Mouse (Mus musculus) intestine, embryonic 16.5 days (tissue): ENCODE measurements at regions not wholly inside any gene's neighbourhood (a gene's known extent, or its start where the extent isn't known, plus 50 kb on each side); places are given as distances from the start of the nearest gene placed in this dataset.

Experiments
- ATAC-seq: fragments of 200-750 bp; cut with Nextera tagmentation; 2 replicates; pipeline ENCODE4 v1.8.0; 2017; ENCODE audit warnings: moderate TSS enrichment, moderate library complexity
- H3K27ac ChIP-seq: fragments of 300-500 bp; sonication (generic); 2 replicates; pipeline ENCODE4 v1.5.1; 2014; ENCODE audit warnings: mild to moderate bottlenecking, low read length
- H3K27me3 ChIP-seq: fragments of 300-500 bp; sonication (generic); replicated peaks from 2 replicates; pipeline ENCODE4 v1.6.1; 2014; ENCODE audit warnings: low read length, control low read depth, mixed read lengths; ENCODE audit not compliant: control insufficient read depth, insufficient read depth
- H3K36me3 ChIP-seq: fragments of 300-500 bp; sonication (generic); 2 replicates; pipeline ENCODE4 v1.6.1; 2014; ENCODE audit warnings: low read length, control low read depth; ENCODE audit not compliant: control insufficient read depth, insufficient read depth
- H3K4me1 ChIP-seq: fragments of 300-500 bp; sonication (generic); 2 replicates; pipeline ENCODE4 v1.6.1; 2014; ENCODE audit warnings: low read length, control low read depth, mixed read lengths; ENCODE audit not compliant: control insufficient read depth, insufficient read depth
- H3K4me2 ChIP-seq: fragments of 300-500 bp; sonication (generic); 2 replicates; pipeline ENCODE4 v1.6.1; 2014; ENCODE audit warnings: low read depth, low read length, control low read depth
- H3K4me3 ChIP-seq: fragments of 300-500 bp; sonication (generic); 2 replicates; pipeline ENCODE4 v1.5.1; 2014; ENCODE audit warnings: mild to moderate bottlenecking, low read length
- H3K9ac ChIP-seq: fragments of 300-500 bp; sonication (generic); 2 replicates; pipeline ENCODE4 v1.6.1; 2014; ENCODE audit warnings: low read depth, low read length
- H3K9me3 ChIP-seq: fragments of 300-500 bp; sonication (generic); 2 replicates; pipeline ENCODE4 v1.6.1; 2016; ENCODE audit warnings: low read length, control low read depth; ENCODE audit not compliant: control insufficient read depth
- WGBS: fragments of 180-500 bp; shearing (Covaris S2); extraction: QIAGEN DNeasy Blood & Tissue Kit; methylation state at CpG from one replicate; pipeline ENCODE4 v1.1.7; 2014; 5-methylcytosine and 5-hydroxymethylcytosine counted together

DNA sequence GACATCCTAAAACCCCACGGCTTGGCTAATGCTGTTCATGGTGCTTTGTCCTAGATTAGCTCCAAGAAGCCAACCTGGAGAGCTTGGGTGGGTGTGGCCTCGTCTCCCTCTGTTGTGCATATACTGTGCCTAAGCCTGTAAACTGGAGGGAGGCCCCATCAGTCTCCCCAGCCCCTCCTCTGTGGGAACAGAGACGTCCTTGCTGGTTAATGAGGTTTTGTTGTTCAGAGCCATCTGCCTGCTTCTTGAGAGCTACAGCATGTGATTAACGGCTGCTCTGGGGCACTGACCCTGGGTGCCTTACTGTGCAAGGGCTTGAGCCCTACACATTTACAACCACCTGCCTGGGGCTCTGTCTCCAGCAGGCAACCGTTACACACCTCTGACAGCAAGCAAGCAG lies 143.9 kb upstream of the Gm3448 start:
- H3K36me3 ChIP-seq = no peaks in the 10 kb centered on the region
- no peak overlapping the region for H3K27ac ChIP-seq
- 16% methylated on average over 5 of the region's 5 CpGs for WGBS
- ATAC-seq = peak; percentile 71
- H3K4me1 ChIP-seq = peaks cover 8% of the 10 kb centered on the region; the same call in 1 of the 2 replicates
- H3K4me3 ChIP-seq = no peak overlapping the region
- H3K4me2 ChIP-seq = no peak overlapping the region
- H3K9me3 ChIP-seq = no peaks in the 10 kb centered on the region
- H3K27me3 ChIP-seq = no peaks in the 10 kb centered on the region
- H3K9ac ChIP-seq = no peak overlapping the region

DNA sequence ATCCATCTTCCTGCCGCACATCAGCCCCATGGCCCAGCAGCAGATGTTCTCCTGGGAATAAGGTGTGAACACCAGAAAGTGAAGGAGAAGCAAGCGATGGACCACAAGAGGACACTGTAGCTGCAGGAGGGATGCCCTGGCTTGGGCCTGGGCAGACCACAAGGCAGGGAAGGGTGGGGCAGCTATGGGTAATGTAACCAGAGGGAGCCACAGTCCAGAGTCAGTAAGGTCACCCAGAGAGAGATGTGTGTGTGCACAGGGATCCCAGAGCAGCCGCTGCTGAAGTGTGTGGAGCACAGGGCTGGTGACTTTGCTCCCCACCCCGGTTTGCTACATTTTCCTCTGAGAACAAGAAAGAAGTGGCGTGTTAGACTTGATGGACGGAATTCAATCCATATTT lies 142.5 kb upstream of the Gm3448 start:
- H3K27me3 ChIP-seq = no peaks in the 10 kb centered on the region
- no peak overlapping the region for H3K27ac ChIP-seq
- H3K4me1 ChIP-seq = peaks cover 8% of the 10 kb centered on the region; the same call in 1 of the 2 replicates
- no peak overlapping the region for H3K9ac ChIP-seq
- H3K4me2 ChIP-seq = no peak overlapping the region
- no peaks in the 10 kb centered on the region for H3K36me3 ChIP-seq
- H3K9me3 ChIP-seq = no peaks in the 10 kb centered on the region
- 59% methylated on average over 6 of the region's 6 CpGs for WGBS
- no peak overlapping the region for H3K4me3 ChIP-seq
- no peak for ATAC-seq

- H3K4me2 ChIP-seq = no peak overlapping the region
- no peak for ATAC-seq
- no peak overlapping the region for H3K27ac ChIP-seq
- no peak overlapping the region for H3K4me3 ChIP-seq
- no peaks in the 10 kb centered on the region for H3K9me3 ChIP-seq
- H3K9ac ChIP-seq = no peak overlapping the region
- 24% methylated on average over 4 of the region's 4 CpGs for WGBS
- peaks cover 8% of the 10 kb centered on the region; the same call in 1 of the 2 replicates for H3K4me1 ChIP-seq
- H3K36me3 ChIP-seq = no peaks in the 10 kb centered on the region
- H3K27me3 ChIP-seq = no peaks in the 10 kb centered on the region
Observed at GRCm38 (mm10) chr17:15182105-15182504, 140.8 kb upstream of the Gm3448 start.

DNA sequence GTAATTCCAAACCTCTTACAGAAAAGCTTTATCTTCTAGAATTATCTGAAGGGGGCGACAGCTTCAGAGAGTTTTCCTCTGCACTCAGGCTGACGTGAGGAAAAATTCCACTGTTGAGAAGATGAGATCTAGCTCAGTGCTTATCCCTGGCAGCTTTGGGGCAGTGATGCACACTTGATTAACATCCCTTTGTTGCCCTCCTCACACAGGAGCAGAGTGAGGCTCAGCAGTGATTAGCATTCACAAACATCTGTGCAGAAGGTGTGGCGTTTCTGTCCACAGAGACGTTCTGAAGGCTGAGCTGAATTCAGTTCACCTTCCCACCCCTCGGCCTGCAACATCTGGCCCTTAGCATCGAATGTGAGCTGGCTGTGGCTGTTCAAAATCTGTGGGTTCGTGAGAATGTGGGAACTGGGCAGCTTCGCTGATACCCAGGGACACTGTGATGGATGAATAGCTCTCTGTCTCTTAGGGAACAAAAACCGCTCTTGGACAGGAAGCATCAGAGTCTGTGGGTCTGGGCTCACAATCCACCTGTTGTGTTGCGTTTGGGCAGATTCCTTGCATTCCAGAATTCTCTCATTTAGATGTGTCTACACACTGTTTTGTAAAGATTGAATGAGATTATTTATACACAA lies 139.0 kb upstream of the Gm3448 start:
- H3K4me3 ChIP-seq = no peak overlapping the region
- no peaks in the 10 kb centered on the region for H3K27me3 ChIP-seq
- no peak overlapping the region for H3K4me2 ChIP-seq
- no peaks in the 10 kb centered on the region for H3K36me3 ChIP-seq
- H3K4me1 ChIP-seq = peaks cover 6% of the 10 kb centered on the region; the same call in 1 of the 2 replicates
- no peak overlapping the region for H3K9ac ChIP-seq
- H3K9me3 ChIP-seq = no peaks in the 10 kb centered on the region
- no peak for ATAC-seq
- H3K27ac ChIP-seq = no peak overlapping the region
- WGBS = 37% methylated on average over 10 of the region's 10 CpGs

- WGBS = 62% methylated on average over 4 of the region's 4 CpGs
Observed at GRCm38 (mm10) chr17:15179411-15179951, 138.1 kb upstream of the Gm3448 start.

GRCm38 (mm10) chr17:15177390-15177789 lies 136.1 kb upstream of the Gm3448 start:
- H3K4me1 ChIP-seq = peaks cover 12% of the 10 kb centered on the region; the same call in 1 of the 2 replicates
- no peak overlapping the region for H3K4me2 ChIP-seq
- ATAC-seq = no peak
- H3K9me3 ChIP-seq = no peaks in the 10 kb centered on the region
- no peaks in the 10 kb centered on the region for H3K36me3 ChIP-seq
- H3K4me3 ChIP-seq = no peak overlapping the region
- no peak overlapping the region for H3K27ac ChIP-seq
- H3K27me3 ChIP-seq = no peaks in the 10 kb centered on the region
- no peak overlapping the region for H3K9ac ChIP-seq
- WGBS = 86% methylated on average over 3 of the region's 3 CpGs

More at GRCm38 (mm10) chr17:15179411-15179951, 138.1 kb upstream of the Gm3448 start:
- ATAC-seq = no peak
- Histone ChIP-seq H3K4me1 (peaks cover 9% of the 10 kb centered on the region; the same call in 1 of the 2 replicates), H3K4me3 (no peak overlapping the region), H3K9me3 (no peaks in the 10 kb centered on the region), H3K27ac (no peak overlapping the region), H3K27me3 (no peaks in the 10 kb centered on the region), H3K4me2 (no peak overlapping the region), H3K9ac (no peak overlapping the region), H3K36me3 (no peaks in the 10 kb centered on the region)

GRCm38 (mm10) chr17:15174354-15174953 lies 133.1 kb upstream of the Gm3448 start:
- ATAC-seq = peak; percentile 96

GRCm38 (mm10) chr17:15167927-15168326 lies 126.6 kb upstream of the Gm3448 start:
- H3K4me3 ChIP-seq = no peak overlapping the region
- H3K4me2 ChIP-seq = no peak overlapping the region
- H3K27me3 ChIP-seq = no peaks in the 10 kb centered on the region
- no peak overlapping the region for H3K27ac ChIP-seq
- WGBS = 88% methylated on average over 3 of the region's 3 CpGs
- no peaks in the 10 kb centered on the region for H3K9me3 ChIP-seq
- no peaks in the 10 kb centered on the region for H3K36me3 ChIP-seq
- H3K9ac ChIP-seq = no peak overlapping the region
- H3K4me1 ChIP-seq = no peaks in the 10 kb centered on the region
- ATAC-seq = no peak

More at GRCm38 (mm10) chr17:15174354-15174953, 133.1 kb upstream of the Gm3448 start:
- Histone ChIP-seq H3K36me3 (no peaks in the 10 kb centered on the region), H3K4me3 (no peak overlapping the region), H3K27ac (peak overlapping the region; percentile 73), H3K4me1 (peaks cover 12% of the 10 kb centered on the region; the same call in 1 of the 2 replicates), H3K9ac (no peak overlapping the region), H3K4me2 (peak overlapping the region; percentile 21; the same call in 1 of the 2 replicates), H3K27me3 (no peaks in the 10 kb centered on the region), H3K9me3 (no peaks in the 10 kb centered on the region)
- WGBS = 51% methylated on average over 9 of the region's 9 CpGs

GRCm38 (mm10) chr17:15157693-15158333 lies 116.5 kb upstream of the Gm3448 start:
- Histone ChIP-seq H3K36me3 (no peaks in the 10 kb centered on the region), H3K9me3 (no peaks in the 10 kb centered on the region), H3K9ac (no peak overlapping the region), H3K4me2 (no peak overlapping the region), H3K27me3 (no peaks in the 10 kb centered on the region), H3K4me3 (no peak overlapping the region), H3K4me1 (no peaks in the 10 kb centered on the region; the same call in 1 of the 2 replicates), H3K27ac (no peak overlapping the region)
- 74% methylated on average over 5 of the region's 5 CpGs for WGBS
- ATAC-seq = no peak
